Mouse (Mus musculus): ENCODE measurements around the gene Bet1. TPM values are rescaled to one million over a fixed set of nuclear protein-coding genes. Genes with fewer than 3 reads are reported as not detected.

The Bet1 gene
- 51.8 and 62.5 TPM in 2 replicates for polyA plus RNA-seq (2015; fragmentation: Nextera tagmentation; extraction: Ambion mirVana)

DNA sequence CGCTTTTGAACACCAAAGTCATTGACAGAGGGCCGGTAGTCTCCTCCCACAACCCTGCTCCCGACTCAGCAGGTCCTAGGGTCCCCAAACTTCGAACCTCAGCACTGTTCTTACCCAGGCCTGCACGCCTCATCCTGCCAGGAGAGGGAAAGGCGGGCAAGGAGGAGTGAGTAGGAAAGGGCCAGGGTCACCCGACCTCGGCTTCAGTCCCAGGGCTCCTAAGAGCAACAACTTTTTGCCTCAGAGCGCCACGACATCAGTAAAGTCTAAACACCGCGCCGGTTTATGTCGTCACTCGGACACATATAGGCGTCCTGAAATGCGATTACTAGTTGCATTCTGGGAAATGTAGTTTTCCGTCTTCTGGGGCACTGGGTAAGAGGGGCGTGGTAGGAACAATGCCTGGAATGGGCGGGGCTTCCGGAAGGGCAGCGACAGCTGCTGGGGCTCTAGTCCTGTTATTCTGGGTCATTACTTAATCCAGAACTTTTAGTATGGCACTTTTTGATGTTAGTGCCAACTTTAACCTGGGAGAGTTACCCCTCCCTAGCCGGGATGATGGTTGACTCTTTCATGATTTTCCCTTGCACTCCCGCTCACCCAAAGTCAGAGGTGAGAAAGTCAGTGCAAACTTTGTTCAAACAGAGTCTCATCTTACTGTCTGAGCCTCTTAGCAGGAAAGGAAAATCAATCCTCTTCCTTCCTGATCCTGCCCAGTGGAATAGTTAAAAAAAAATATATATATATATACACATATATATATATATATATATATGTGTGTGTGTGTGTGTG, at the start of gene Bet1:
Bet1 (minus strand) TSS at position 310 of the 792 bp plus-strand sequence.

Other genes starting within 250 kb of the Bet1 start
- 8.4 and 8.5 TPM in 2 replicates for gene Tfpi2, start 98.1 kb downstream of the Bet1 start, polyA plus RNA-seq (2015; fragmentation: Nextera tagmentation; extraction: Ambion mirVana)
- gene Gngt1, start 93.2 kb downstream of the Bet1 start, polyA plus RNA-seq (2015; fragmentation: Nextera tagmentation; extraction: Ambion mirVana) = not detected in 2 replicates
- 111 and 124 TPM in 2 replicates for gene Gng11, start 83.1 kb downstream of the Bet1 start, polyA plus RNA-seq (2015; fragmentation: Nextera tagmentation; extraction: Ambion mirVana)

All from urinary bladder, postnatal 0 days (tissue).